Mouse (Mus musculus) heart, postnatal 0 days (tissue): ENCODE measurements at regions not wholly inside any gene's neighbourhood (a gene's known extent, or its start where the extent isn't known, plus 50 kb on each side); places are given as distances from the start of the nearest gene placed in this dataset.

Source experiments
- CTCF ChIP-seq: IDR thresholded peaks from 2 replicates; pipeline ENCODE4 v1.5.1; 2016; ENCODE audit warnings: antibody characterized with exemption, control low read depth, low read depth
- EP300 ChIP-seq: IDR thresholded peaks from 2 replicates; pipeline ENCODE4 v1.6.1; 2016; ENCODE audit warnings: antibody characterized with exemption, low read depth

GRCm38 (mm10) chr6:12258940-12259481 is 351.4 kb downstream of the Phf14 start:
- TF ChIP-seq EP300 (no peak), CTCF (no peak)
